Mouse (Mus musculus) heart, embryonic 16.5 days (tissue): Measurements from ENCODE around the gene Gm28729. TPM values are rescaled to one million over a fixed set of nuclear protein-coding genes. Genes with fewer than 3 reads are reported as not detected.

Experiments used
- ATAC-seq: fragments of 200-750 bp; cut with Nextera tagmentation; replicated peaks from 2 replicates; pipeline ENCODE4 v1.8.0; 2017; ENCODE audit warnings: moderate number of reproducible peaks; ENCODE audit not compliant: insufficient read depth, low FRiP score; ENCODE audit errors: extremely low read depth
- H3K27ac ChIP-seq: fragments of 300-500 bp; sonication (generic); 2 replicates; pipeline ENCODE4 v1.5.1; 2014; ENCODE audit warnings: mild to moderate bottlenecking, low read length, control low read depth, moderate library complexity
- H3K27me3 ChIP-seq: fragments of 300-500 bp; sonication (generic); 2 replicates; pipeline ENCODE4 v1.6.1; 2014; ENCODE audit warnings: low read length, mixed read lengths; ENCODE audit not compliant: control insufficient read depth, insufficient read depth
- H3K36me3 ChIP-seq: fragments of 300-500 bp; sonication (generic); 2 replicates; pipeline ENCODE4 v1.6.1; 2014; ENCODE audit not compliant: control insufficient read depth, insufficient read depth
- H3K4me1 ChIP-seq: fragments of 300-500 bp; sonication (generic); 2 replicates; pipeline ENCODE4 v1.6.1; 2014; ENCODE audit warnings: low read length, mixed read lengths; ENCODE audit not compliant: control insufficient read depth, insufficient read depth
- H3K4me2 ChIP-seq: fragments of 300-500 bp; sonication (generic); 2 replicates; pipeline ENCODE4 v1.6.1; 2014; ENCODE audit warnings: low read depth, mild to moderate bottlenecking, control low read depth, low read length
- H3K4me3 ChIP-seq: fragments of 300-500 bp; sonication (generic); 2 replicates; pipeline ENCODE4 v1.5.1; 2014; ENCODE audit warnings: mild to moderate bottlenecking, control low read depth, low read length
- H3K9ac ChIP-seq: fragments of 300-500 bp; sonication (generic); 2 replicates; pipeline ENCODE4 v1.6.1; 2014; ENCODE audit warnings: low read length, control low read depth
- H3K9me3 ChIP-seq: fragments of 300-500 bp; sonication (generic); replicated peaks from 2 replicates; pipeline ENCODE4 v1.6.1; 2016; ENCODE audit warnings: low read length; ENCODE audit not compliant: control insufficient read depth
- WGBS: fragments of 180-500 bp; shearing (Covaris S2); extraction: QIAGEN DNeasy Blood & Tissue Kit; methylation state at CpG from one replicate; pipeline ENCODE4 v1.1.7; 2014; 5-methylcytosine and 5-hydroxymethylcytosine counted together
- polyA plus RNA-seq: library from polyadenylated mRNA; unstranded; fragments of >200 nt; fragmentation: Nextera tagmentation; extraction: Ambion mirVana; gene quantifications from 2 replicates; pipeline ENCODE4 v1.2.1, GENCODE M21; 2015

The Gm28729 gene
- polyA plus RNA-seq, 1 experiment from 2014 or later: not detected

DNA sequence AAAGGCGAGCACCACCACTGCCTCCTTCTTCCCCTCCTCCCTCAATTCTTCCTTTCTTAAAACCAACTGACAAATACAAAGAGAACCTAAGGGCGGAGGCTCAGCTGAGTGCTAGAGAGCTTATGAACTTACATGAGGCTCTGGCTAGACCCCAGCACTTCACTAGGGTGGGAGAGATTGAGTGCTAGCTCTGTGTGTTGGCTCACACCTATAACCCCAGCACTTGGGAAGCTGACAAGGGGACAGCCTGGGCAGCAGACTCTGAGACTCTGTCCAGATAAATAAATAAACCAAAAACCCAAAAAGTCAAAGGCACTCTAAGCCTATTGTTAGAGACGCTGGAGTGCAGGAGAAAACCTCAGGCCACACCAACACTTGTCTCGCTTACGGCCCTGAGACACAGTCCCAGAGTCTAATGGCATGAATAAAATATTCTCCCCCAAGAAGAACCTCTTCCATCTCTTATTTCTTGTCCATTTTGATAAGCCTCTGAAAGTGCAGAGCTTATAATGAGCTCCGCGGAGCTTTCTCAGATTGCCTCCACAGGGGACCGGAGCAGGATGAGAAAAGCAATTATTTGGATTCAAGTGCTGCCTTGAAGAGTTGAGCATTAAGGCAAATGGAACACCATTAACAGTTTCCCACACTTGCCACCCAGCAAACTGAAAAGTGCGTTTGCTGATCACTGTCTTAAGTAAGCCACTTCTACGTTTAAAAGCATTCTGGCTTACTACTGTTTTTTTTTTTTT is 64.8 kb downstream of the Gm28729 start:
- H3K27me3 ChIP-seq: no peaks in the 10 kb centered on the region
- no peaks in the 10 kb centered on the region for H3K4me1 ChIP-seq
- no peak overlapping the region for H3K4me3 ChIP-seq
- WGBS: 76% methylated on average over 10 of the region's 10 CpGs
- H3K9me3 ChIP-seq: peaks cover 9% of the 10 kb centered on the region
- H3K27ac ChIP-seq: no peak overlapping the region
- peaks cover 26% of the 10 kb centered on the region for H3K36me3 ChIP-seq
- no peak overlapping the region for H3K4me2 ChIP-seq
- no peak overlapping the region for H3K9ac ChIP-seq
- no peak for ATAC-seq

DNA sequence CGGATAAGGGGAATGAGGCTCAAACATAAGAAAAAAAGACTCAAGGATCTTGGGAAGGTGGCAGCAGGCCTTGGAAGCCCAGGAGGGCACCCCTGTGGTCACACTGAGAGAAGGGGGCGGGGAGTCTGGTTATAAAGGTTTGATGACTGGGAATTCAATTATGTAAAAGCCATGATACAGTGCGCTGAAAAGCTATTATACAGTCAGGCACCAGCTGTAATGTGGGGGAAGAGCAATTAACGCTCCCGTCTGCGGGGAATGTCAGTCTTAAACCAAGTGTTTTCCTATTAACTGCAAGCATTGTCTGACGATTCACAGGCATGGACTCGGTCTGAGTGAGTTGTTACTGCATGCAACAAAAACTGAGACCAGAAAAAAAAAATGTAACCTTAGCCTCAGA is 69.4 kb downstream of the Gm28729 start:
- no peak for ATAC-seq
- Histone ChIP-seq H3K4me2 (no peak overlapping the region), H3K4me3 (no peak overlapping the region), H3K27ac (no peak overlapping the region), H3K4me1 (peaks cover 6% of the 10 kb centered on the region), H3K27me3 (no peaks in the 10 kb centered on the region), H3K9ac (no peak overlapping the region), H3K9me3 (0 out of 2 replicates have a peak, but pooled peaks cover 2% of the 10 kb centered on the region), H3K36me3 (no peaks in the 10 kb centered on the region)
- WGBS: 76% methylated on average over 8 of the region's 8 CpGs

GRCm38 (mm10) chr9:96452956-96453355 is 72.1 kb downstream of the Gm28729 start:
- H3K4me1 ChIP-seq: peaks cover 6% of the 10 kb centered on the region
- no peaks in the 10 kb centered on the region for H3K36me3 ChIP-seq
- no peaks in the 10 kb centered on the region for H3K27me3 ChIP-seq
- no peak for ATAC-seq
- no peak overlapping the region for H3K4me3 ChIP-seq
- H3K9me3 ChIP-seq: 0 out of 2 replicates have a peak, but pooled peaks cover 2% of the 10 kb centered on the region
- H3K27ac ChIP-seq: no peak overlapping the region
- H3K4me2 ChIP-seq: no peak overlapping the region
- 70% methylated on average over 4 of the region's 4 CpGs for WGBS
- no peak overlapping the region for H3K9ac ChIP-seq

DNA sequence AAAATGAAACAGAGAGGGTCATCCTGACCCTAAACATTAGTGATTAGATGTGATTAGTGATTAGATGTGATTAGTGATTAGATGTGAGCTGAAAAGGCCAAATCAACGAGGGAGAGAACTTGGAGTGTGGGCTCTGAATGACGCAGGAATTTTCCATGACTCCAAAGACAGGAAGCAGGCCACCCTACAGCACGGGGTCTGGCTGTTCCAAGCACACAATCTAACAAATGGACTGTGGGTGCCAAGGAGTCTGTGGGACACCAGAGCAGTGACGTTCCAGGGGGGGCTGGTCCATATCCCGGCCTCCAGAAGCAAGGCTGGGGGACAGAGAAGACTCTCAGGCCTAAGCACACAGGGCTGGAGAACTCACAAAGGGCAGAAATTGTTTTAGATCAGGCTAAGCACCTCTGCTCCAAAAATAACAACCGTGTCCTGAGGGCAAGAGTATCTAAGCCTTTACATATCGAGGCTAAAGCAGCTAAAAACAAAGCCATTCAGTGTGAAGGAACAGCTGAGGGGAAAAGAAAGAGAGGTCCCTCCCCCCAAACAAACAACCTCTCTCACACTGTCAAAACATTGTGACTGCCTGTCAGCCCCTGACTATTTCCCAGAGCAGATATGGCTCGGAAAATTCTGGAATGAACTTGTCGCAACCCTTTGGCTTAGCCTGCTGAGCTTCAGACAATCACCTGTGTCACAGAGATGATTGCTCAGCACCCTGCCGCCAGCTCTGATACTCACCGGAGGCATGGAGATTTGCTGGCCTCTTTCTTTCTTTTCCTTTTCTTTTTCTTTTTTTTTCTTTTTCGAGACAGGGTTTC is 74.0 kb downstream of the Gm28729 start:
- Histone ChIP-seq H3K27me3 (no peaks in the 10 kb centered on the region), H3K36me3 (no peaks in the 10 kb centered on the region), H3K9me3 (0 out of 2 replicates have a peak, but pooled peaks cover 2% of the 10 kb centered on the region), H3K9ac (no peak overlapping the region), H3K4me2 (no peak overlapping the region), H3K4me1 (peaks cover 6% of the 10 kb centered on the region), H3K4me3 (no peak overlapping the region), H3K27ac (peak overlapping the region; percentile 41; the same call in 1 of the 2 replicates)
- ATAC-seq: peak; percentile 84
- 28% methylated on average over 12 of the region's 12 CpGs for WGBS

DNA sequence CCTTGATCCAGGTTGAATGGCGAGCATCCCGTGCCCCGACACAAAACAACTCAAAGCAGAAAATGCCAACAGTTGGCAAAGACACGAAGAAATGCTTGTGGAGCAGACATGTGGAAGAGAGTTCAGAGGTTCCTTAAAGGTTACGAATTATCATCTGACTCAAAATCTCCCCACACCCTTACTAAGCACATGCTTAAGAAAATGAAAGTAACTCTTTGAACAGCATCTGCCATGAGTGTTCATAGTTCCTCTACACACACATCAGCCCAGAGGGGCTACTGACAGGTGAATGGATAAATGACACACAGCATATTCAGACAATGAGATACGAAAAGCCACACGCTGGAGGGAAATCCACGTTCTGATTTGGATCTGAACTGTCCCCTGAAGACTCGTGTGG is 75.5 kb downstream of the Gm28729 start:
- Histone ChIP-seq H3K27me3 (no peaks in the 10 kb centered on the region), H3K4me3 (no peak overlapping the region), H3K36me3 (no peaks in the 10 kb centered on the region), H3K4me2 (no peak overlapping the region), H3K4me1 (peaks cover 6% of the 10 kb centered on the region), H3K9me3 (0 out of 2 replicates have a peak, but pooled peaks cover 2% of the 10 kb centered on the region), H3K27ac (no peak overlapping the region), H3K9ac (no peak overlapping the region)
- WGBS: 83% methylated on average over 9 of the region's 9 CpGs
- no peak for ATAC-seq

DNA sequence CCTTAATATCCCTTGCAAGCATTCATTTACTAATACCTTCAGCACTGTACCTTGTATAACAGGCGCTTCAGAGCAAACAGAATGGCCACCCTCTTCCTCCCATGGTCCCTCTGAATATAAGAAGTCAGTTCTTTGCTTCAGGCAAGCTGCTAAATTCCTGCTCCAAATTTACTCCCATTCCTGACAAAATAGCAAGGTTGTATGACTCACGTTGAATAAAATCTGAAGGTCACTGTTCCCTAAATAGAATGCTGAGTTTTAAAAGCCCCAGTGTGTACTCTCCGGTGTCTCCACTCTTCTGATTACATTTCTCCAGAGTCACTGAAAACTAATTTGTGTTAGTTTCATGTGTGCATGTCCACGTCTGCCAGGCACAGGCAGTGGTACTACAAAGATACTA is 79.7 kb downstream of the Gm28729 start:
- no peaks in the 10 kb centered on the region for H3K4me1 ChIP-seq
- no peak for ATAC-seq
- no peaks in the 10 kb centered on the region for H3K27me3 ChIP-seq
- no peak overlapping the region for H3K27ac ChIP-seq
- no peaks in the 10 kb centered on the region for H3K9me3 ChIP-seq
- no peak overlapping the region for H3K4me2 ChIP-seq
- no peaks in the 10 kb centered on the region for H3K36me3 ChIP-seq
- H3K4me3 ChIP-seq: no peak overlapping the region
- H3K9ac ChIP-seq: no peak overlapping the region
- 45% methylated on average over 4 of the region's 4 CpGs for WGBS

DNA sequence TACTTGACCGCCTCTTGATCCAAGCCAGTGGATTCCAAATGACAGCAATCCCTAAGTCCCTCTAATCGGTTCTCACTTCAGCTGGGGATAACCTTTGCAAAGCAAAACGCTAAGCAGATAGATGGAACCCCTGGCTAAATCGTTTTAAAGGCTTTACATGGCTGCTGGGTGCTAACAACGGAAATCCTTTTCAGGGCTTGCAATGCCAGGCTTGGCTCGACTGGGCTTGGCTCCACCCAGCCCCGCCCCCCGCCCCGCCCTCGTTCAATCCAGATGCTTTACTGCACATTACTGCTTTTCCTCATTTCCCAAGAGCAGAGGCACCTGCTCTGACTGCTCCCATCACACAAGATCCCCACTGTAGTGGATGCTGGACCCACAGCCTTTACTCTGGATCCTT is 83.0 kb downstream of the Gm28729 start:
- 22% methylated on average over 10 of the region's 10 CpGs for WGBS
- Histone ChIP-seq H3K27me3 (no peaks in the 10 kb centered on the region), H3K4me1 (peaks cover 13% of the 10 kb centered on the region), H3K4me3 (no peak overlapping the region), H3K4me2 (no peak overlapping the region), H3K27ac (no peak overlapping the region), H3K9ac (no peak overlapping the region), H3K36me3 (no peaks in the 10 kb centered on the region), H3K9me3 (no peaks in the 10 kb centered on the region)
- no peak for ATAC-seq

- Histone ChIP-seq H3K4me3 (peak overlapping the region; percentile 57), H3K27me3 (no peaks in the 10 kb centered on the region), H3K9me3 (no peaks in the 10 kb centered on the region), H3K36me3 (no peaks in the 10 kb centered on the region), H3K4me2 (peak overlapping the region; percentile 85), H3K4me1 (peaks cover 27% of the 10 kb centered on the region), H3K9ac (peak overlapping the region; percentile 78), H3K27ac (peak overlapping the region; percentile 94)
- ATAC-seq: peak; percentile 46
- WGBS: 15% methylated on average over 8 of the region's 8 CpGs
These were observed 86.7 kb downstream of the Gm28729 start for GRCm38 (mm10) chr9:96438334-96438871.
